Mouse (Mus musculus): Measurements from ENCODE around the gene Aip. TPM values are rescaled to one million over a fixed set of nuclear protein-coding genes. Genes with fewer than 3 reads are reported as not detected.

Gene Aip
- polyA plus RNA-seq, 1 experiment from 2014 or later, result 113 TPM

DNA sequence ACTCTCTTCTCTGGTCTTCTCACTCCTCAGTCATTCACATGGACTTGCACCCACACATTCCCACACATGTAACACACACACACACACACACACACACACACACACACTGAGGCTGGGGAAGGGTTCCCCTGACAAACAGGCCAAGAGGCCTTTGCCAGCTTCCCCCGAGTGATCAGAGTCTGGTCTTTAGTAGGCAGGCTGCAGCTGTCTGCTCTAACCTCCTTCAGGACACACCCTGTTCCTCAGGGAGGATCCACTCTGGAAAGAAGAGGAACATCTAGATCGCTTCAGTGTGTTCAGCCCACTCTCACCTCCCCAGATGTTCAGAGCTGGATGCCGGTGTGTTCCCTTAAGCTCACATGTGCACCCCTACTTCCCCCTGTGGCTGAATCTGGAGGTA lies 31.3 kb downstream of the Aip start:
- 81% methylated on average over 3 of the region's 3 CpGs for WGBS
- Histone ChIP-seq H3K36me3 (ENCODE audit: control insufficient read depth, insufficient read depth, low read length) (no peaks in the 10 kb centered on the region), H3K9me3 (ENCODE audit: control insufficient read depth, low read length) (no peaks in the 10 kb centered on the region)

DNA sequence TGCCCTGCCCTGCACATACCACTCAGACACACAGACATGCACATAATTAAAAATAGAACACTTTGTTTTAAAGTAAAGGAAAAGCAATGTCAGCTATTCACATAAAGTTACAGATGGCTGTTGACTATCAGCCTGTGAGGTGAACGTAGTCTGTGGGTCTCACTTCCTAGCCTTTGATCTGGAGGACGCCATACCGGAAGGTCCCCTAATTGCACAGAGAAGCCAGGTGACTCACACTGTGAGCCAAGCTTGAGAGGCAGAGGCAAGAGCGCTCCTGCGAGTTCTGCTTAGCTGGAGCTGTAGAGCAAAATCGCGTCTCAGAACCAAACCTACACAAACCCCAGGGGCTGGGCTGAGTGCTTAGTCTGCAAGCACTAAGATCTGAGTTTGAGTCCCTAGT lies 31.9 kb downstream of the Aip start:
- no peak for ATAC-seq
- Histone ChIP-seq H3K4me2 (ENCODE audit: low read length) (no peak overlapping the region), H3K9me3 (ENCODE audit: control insufficient read depth, low read length) (no peaks in the 10 kb centered on the region), H3K4me1 (ENCODE audit: control insufficient read depth, insufficient read depth, low read depth, low read length) (peaks cover 18% of the 10 kb centered on the region), H3K9ac (ENCODE audit: low read depth, low read length) (no peak overlapping the region), H3K4me3 (ENCODE audit: low read length) (no peak overlapping the region), H3K27ac (ENCODE audit: low read depth, low read length) (no peak overlapping the region), H3K27me3 (replicated peaks; ENCODE audit: control insufficient read depth, insufficient read depth, low read length) (no peaks in the 10 kb centered on the region), H3K36me3 (ENCODE audit: control insufficient read depth, insufficient read depth, low read length) (no peaks in the 10 kb centered on the region)
- WGBS, result 84% methylated on average over 7 of the region's 7 CpGs

More for the DNA sequence above, 31.3 kb downstream of the Aip start:
- H3K4me2 ChIP-seq (ENCODE audit: low read length), result no peak overlapping the region
- H3K4me3 ChIP-seq (ENCODE audit: low read length), result no peak overlapping the region
- H3K27me3 ChIP-seq (replicated peaks; ENCODE audit: control insufficient read depth, insufficient read depth, low read length), result no peaks in the 10 kb centered on the region
- peaks cover 24% of the 10 kb centered on the region for H3K4me1 ChIP-seq (ENCODE audit: control insufficient read depth, insufficient read depth, low read depth, low read length)
- no peak overlapping the region for H3K9ac ChIP-seq (ENCODE audit: low read depth, low read length)
- no peak for ATAC-seq
- H3K27ac ChIP-seq (ENCODE audit: low read depth, low read length), result no peak overlapping the region

DNA sequence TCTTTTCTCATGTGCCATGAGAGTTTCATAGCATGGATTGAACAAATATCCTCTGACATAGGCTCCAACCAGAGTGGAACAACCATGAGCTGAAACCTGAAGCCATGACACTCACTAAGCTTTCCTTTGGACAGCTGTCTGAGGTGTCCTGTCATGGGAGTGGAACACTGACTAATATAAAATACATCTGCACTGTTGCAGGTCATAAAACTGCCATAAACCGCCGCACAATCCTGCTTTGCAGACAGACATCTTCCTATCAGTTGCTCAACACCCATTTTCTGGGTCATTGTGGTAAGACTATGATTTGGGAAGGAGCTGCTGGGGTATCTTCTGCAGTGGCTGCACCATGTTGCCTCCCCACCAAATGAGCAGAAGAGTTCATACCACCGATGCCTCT lies 32.9 kb downstream of the Aip start:
- ATAC-seq, result no peak
- Histone ChIP-seq H3K4me2 (ENCODE audit: low read length) (no peak overlapping the region), H3K9ac (ENCODE audit: low read depth, low read length) (no peak overlapping the region), H3K36me3 (ENCODE audit: control insufficient read depth, insufficient read depth, low read length) (no peaks in the 10 kb centered on the region), H3K4me1 (ENCODE audit: control insufficient read depth, insufficient read depth, low read depth, low read length) (peaks cover 11% of the 10 kb centered on the region), H3K4me3 (ENCODE audit: low read length) (no peak overlapping the region), H3K27ac (ENCODE audit: low read depth, low read length) (no peak overlapping the region), H3K9me3 (ENCODE audit: control insufficient read depth, low read length) (no peaks in the 10 kb centered on the region), H3K27me3 (replicated peaks; ENCODE audit: control insufficient read depth, insufficient read depth, low read length) (no peaks in the 10 kb centered on the region)
- WGBS, result 98% methylated on average over 3 of the region's 3 CpGs

DNA sequence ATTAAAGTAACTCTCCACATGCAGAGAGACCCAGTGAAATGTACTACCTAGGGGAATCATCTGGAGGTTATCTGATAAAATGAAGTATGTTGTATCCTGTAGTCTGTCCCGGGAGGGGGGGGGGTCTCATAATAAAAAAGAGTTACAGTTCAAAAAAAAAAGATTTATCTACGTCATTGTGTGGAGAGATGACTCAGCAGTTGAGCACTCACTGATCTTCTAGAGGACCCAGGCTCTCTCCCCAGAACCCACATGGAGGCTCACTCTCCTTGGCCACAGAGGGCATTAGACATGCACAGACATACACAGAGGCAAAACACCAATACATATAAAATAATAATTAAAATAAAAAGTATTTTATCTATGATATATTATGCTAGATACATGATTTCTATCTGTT lies 34.3 kb downstream of the Aip start:
- WGBS, result 66% methylated on average over 2 of the region's 2 CpGs
- H3K4me3 ChIP-seq (ENCODE audit: low read length), result no peak overlapping the region
- ATAC-seq, result no peak

DNA sequence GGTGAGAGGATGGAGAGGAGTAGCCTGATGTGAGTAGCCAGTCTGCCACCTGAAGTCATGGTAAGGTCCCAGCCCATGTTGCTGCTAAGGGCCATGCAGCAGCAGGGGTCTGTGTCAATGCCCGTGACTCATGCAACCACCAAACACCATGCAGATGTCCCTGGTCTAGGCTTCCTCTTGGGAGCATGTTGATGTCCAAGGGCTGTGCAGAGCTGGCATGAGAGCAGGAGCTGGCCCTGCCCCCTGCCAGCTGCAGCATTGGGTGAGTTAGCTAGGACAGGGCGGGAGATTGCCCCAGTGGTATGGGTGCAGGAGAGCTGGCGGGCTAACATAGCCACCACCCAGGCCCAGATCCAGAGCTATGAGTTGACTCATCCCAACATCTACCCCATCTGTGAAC lies 35.2 kb downstream of the Aip start:
- H3K36me3 ChIP-seq (ENCODE audit: control insufficient read depth, insufficient read depth, low read length), result no peaks in the 10 kb centered on the region
- no peaks in the 10 kb centered on the region for H3K9me3 ChIP-seq (ENCODE audit: control insufficient read depth, low read length)
- no peaks in the 10 kb centered on the region for H3K4me1 ChIP-seq (ENCODE audit: control insufficient read depth, insufficient read depth, low read depth, low read length)
- no peak overlapping the region for H3K9ac ChIP-seq (ENCODE audit: low read depth, low read length)
- H3K4me3 ChIP-seq (ENCODE audit: low read length), result no peak overlapping the region
- H3K27ac ChIP-seq (ENCODE audit: low read depth, low read length), result no peak overlapping the region
- no peak overlapping the region for H3K4me2 ChIP-seq (ENCODE audit: low read length)
- no peaks in the 10 kb centered on the region for H3K27me3 ChIP-seq (replicated peaks; ENCODE audit: control insufficient read depth, insufficient read depth, low read length)
- ATAC-seq, result no peak
- WGBS, result 92% methylated on average over 3 of the region's 3 CpGs

More for the DNA sequence above, 34.3 kb downstream of the Aip start:
- no peaks in the 10 kb centered on the region for H3K36me3 ChIP-seq (ENCODE audit: control insufficient read depth, insufficient read depth, low read length)
- no peaks in the 10 kb centered on the region for H3K27me3 ChIP-seq (replicated peaks; ENCODE audit: control insufficient read depth, insufficient read depth, low read length)
- H3K9ac ChIP-seq (ENCODE audit: low read depth, low read length), result no peak overlapping the region
- H3K4me1 ChIP-seq (ENCODE audit: control insufficient read depth, insufficient read depth, low read depth, low read length), result peaks cover 5% of the 10 kb centered on the region
- no peak overlapping the region for H3K4me2 ChIP-seq (ENCODE audit: low read length)
- no peak overlapping the region for H3K27ac ChIP-seq (ENCODE audit: low read depth, low read length)
- no peaks in the 10 kb centered on the region for H3K9me3 ChIP-seq (ENCODE audit: control insufficient read depth, low read length)

DNA sequence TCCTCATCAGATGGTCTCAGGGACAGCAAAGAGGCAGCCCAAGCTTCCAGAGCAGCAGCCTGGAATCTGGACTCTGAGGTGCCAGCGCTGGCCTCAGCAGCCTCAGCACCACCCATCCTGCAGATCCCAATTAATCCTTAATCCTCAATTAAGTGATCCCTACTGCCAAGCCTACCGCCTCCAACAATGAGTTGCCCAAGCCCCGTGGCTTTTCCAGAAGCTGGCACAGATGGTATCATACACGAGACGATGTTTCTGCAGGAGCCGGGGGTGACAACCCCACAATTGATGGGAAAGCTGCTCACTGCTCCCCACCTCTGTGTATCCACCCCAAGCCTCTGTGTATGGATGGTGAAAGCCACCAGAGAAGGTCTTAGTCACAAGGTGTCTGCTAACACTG lies 36.5 kb downstream of the Aip start:
- ATAC-seq, result no peak
- WGBS, result 71% methylated on average over 6 of the region's 6 CpGs
- no peaks in the 10 kb centered on the region for H3K36me3 ChIP-seq (ENCODE audit: control insufficient read depth, insufficient read depth, low read length)
- H3K9me3 ChIP-seq (ENCODE audit: control insufficient read depth, low read length), result no peaks in the 10 kb centered on the region
- H3K4me1 ChIP-seq (ENCODE audit: control insufficient read depth, insufficient read depth, low read depth, low read length), result no peaks in the 10 kb centered on the region
- no peak overlapping the region for H3K4me2 ChIP-seq (ENCODE audit: low read length)
- no peak overlapping the region for H3K9ac ChIP-seq (ENCODE audit: low read depth, low read length)
- no peaks in the 10 kb centered on the region for H3K27me3 ChIP-seq (replicated peaks; ENCODE audit: control insufficient read depth, insufficient read depth, low read length)
- H3K4me3 ChIP-seq (ENCODE audit: low read length), result no peak overlapping the region
- H3K27ac ChIP-seq (ENCODE audit: low read depth, low read length), result no peak overlapping the region

DNA sequence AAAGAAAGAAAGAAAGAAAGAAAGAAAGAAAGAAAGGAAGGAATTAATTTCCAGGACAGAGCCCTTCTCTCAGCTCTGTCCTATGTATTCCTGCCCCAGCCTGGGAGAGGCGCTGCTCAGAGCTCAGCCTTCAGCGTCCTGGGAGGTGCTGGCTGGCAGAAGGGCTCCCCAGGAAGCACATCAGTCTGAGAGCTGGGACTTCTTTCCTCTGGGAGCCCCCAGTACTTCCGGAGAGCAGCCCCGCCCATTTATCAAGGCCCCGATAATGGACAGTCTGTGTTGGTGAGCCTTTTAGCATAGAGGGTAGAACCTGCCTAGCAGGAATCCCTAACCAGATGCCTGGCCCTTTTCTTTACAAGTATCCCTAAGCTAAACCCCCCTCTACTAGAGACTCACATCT lies 37.5 kb downstream of the Aip start:
- no peak overlapping the region for H3K27ac ChIP-seq (ENCODE audit: low read depth, low read length)
- ATAC-seq, result no peak

DNA sequence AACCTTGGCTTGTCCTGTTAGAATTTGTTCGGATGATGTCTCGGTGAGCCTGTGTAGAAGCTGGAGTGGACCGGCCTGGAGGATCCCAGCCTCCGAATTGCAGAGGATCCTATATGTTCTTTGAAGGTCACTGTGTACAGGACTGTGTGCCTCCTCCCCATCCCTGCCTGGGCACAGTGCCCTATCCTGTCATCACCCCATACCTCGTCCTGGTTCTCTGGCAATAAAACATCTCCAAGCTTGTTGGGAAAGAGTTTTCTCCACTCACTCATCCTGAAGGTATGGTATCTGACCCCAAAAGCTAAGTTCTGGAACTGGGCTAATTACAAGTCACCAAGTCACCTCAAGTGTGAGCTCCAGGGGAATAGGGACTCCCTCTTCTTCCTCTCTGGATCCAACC lies 38.6 kb downstream of the Aip start:
- Histone ChIP-seq H3K4me2 (ENCODE audit: low read length) (no peak overlapping the region), H3K27me3 (replicated peaks; ENCODE audit: control insufficient read depth, insufficient read depth, low read length) (no peaks in the 10 kb centered on the region), H3K4me1 (ENCODE audit: control insufficient read depth, insufficient read depth, low read depth, low read length) (no peaks in the 10 kb centered on the region), H3K4me3 (ENCODE audit: low read length) (no peak overlapping the region), H3K9ac (ENCODE audit: low read depth, low read length) (no peak overlapping the region), H3K27ac (ENCODE audit: low read depth, low read length) (no peak overlapping the region), H3K9me3 (ENCODE audit: control insufficient read depth, low read length) (no peaks in the 10 kb centered on the region), H3K36me3 (ENCODE audit: control insufficient read depth, insufficient read depth, low read length) (no peaks in the 10 kb centered on the region)
- WGBS, result 94% methylated on average over 5 of the region's 5 CpGs
- ATAC-seq, result no peak

More for the DNA sequence above, 37.5 kb downstream of the Aip start:
- no peaks in the 10 kb centered on the region for H3K27me3 ChIP-seq (replicated peaks; ENCODE audit: control insufficient read depth, insufficient read depth, low read length)
- H3K9ac ChIP-seq (ENCODE audit: low read depth, low read length), result no peak overlapping the region
- H3K36me3 ChIP-seq (ENCODE audit: control insufficient read depth, insufficient read depth, low read length), result no peaks in the 10 kb centered on the region
- no peaks in the 10 kb centered on the region for H3K9me3 ChIP-seq (ENCODE audit: control insufficient read depth, low read length)
- no peaks in the 10 kb centered on the region for H3K4me1 ChIP-seq (ENCODE audit: control insufficient read depth, insufficient read depth, low read depth, low read length)
- no peak overlapping the region for H3K4me2 ChIP-seq (ENCODE audit: low read length)
- 51% methylated on average over 5 of the region's 5 CpGs for WGBS
- H3K4me3 ChIP-seq (ENCODE audit: low read length), result no peak overlapping the region

DNA sequence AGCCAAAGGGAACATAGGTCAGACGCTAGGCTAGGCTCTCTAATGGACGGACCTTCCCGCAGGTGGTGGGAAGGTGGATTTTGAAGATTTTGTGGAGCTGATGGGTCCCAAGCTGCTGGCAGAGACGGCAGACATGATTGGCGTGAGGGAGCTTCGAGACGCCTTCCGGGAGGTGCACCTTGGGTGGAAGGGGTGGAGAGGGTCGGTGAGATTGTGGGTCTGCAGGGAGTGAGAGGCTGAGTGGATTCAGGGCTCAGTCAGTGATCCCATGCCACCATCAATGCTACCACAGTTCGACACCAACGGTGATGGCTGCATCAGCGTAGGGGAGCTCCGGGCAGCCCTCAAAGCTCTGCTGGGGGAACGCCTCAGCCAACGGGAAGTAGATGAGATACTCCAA lies 39.5 kb downstream of the Aip start:
- ATAC-seq, result no peak
- Histone ChIP-seq H3K27me3 (replicated peaks; ENCODE audit: control insufficient read depth, insufficient read depth, low read length) (no peaks in the 10 kb centered on the region), H3K4me3 (ENCODE audit: low read length) (no peak overlapping the region), H3K4me2 (ENCODE audit: low read length) (no peak overlapping the region), H3K4me1 (ENCODE audit: control insufficient read depth, insufficient read depth, low read depth, low read length) (no peaks in the 10 kb centered on the region), H3K9me3 (ENCODE audit: control insufficient read depth, low read length) (no peaks in the 10 kb centered on the region), H3K9ac (ENCODE audit: low read depth, low read length) (no peak overlapping the region), H3K36me3 (ENCODE audit: control insufficient read depth, insufficient read depth, low read length) (no peaks in the 10 kb centered on the region), H3K27ac (ENCODE audit: low read depth, low read length) (no peak overlapping the region)
- 92% methylated on average over 15 of the region's 15 CpGs for WGBS

DNA sequence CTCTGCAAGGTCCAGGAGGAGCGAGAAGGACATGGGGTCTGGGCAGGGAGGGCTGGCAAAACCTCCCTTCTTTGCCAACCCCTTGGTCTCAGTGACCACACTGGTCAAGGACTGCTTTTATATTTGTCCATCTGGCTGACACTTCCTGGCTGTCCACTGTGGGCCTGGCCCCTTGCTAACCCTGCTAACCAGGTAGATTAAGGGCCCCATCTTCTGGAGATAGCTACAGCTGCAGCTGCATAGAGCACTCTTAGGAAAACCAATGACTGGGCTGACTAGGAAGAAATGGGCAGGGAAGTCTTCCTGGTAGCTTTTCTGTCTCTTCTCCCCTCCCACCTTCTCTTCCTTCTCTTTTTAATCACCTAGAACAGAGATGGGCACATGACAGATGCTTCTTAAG lies 40.7 kb downstream of the Aip start:
- H3K4me2 ChIP-seq (ENCODE audit: low read length), result no peak overlapping the region
- no peaks in the 10 kb centered on the region for H3K9me3 ChIP-seq (ENCODE audit: control insufficient read depth, low read length)
- H3K4me3 ChIP-seq (ENCODE audit: low read length), result no peak overlapping the region
- H3K27me3 ChIP-seq (replicated peaks; ENCODE audit: control insufficient read depth, insufficient read depth, low read length), result no peaks in the 10 kb centered on the region
- H3K27ac ChIP-seq (ENCODE audit: low read depth, low read length), result no peak overlapping the region
- WGBS, result 85% methylated on average over 1 of the region's 1 CpGs
- ATAC-seq, result no peak
- H3K4me1 ChIP-seq (ENCODE audit: control insufficient read depth, insufficient read depth, low read depth, low read length), result no peaks in the 10 kb centered on the region
- H3K9ac ChIP-seq (ENCODE audit: low read depth, low read length), result no peak overlapping the region
- H3K36me3 ChIP-seq (ENCODE audit: control insufficient read depth, insufficient read depth, low read length), result no peaks in the 10 kb centered on the region

All from hindbrain, embryonic 16.5 days (tissue).